Mouse (Mus musculus): ENCODE measurements at regions not wholly inside any gene's neighbourhood (a gene's known extent, or its start where the extent isn't known, plus 50 kb on each side); places are given as distances from the start of the nearest gene placed in this dataset.

DNA sequence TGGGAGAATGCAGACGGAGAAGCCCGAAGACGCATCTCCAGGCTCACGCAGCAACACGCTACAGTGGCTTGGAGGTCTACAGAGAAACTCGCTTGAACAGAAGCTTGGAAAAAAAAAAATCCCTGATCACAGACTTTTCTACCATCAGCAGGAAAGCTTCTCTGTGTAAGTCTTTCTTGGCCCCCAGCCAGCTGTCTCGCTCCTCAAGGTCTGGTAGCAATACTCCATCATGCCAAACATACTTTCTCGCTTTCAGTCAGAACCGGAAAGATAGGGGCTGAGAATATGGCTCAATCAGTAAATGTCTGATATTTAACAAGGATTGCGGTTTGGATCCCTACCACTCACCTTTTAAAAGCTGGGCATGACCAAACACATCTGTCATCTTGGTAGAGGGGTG, 126.2 kb upstream of the Slc7a11 start:
- Histone ChIP-seq H3K4me3 (replicated peaks; ENCODE audit: control insufficient read depth, low read depth, low read length) (no peak overlapping the region), H3K27ac (ENCODE audit: control insufficient read depth, insufficient read depth, low read depth, low read length, poor library complexity) (no peak overlapping the region), H3K4me1 (ENCODE audit: control insufficient read depth, insufficient read depth, low read length) (no peaks in the 10 kb centered on the region)
- TF ChIP-seq POLR2A (IDR thresholded peaks at IDR 0.05; ENCODE audit: borderline replicate concordance, control insufficient read depth, low read depth, low read length) (no peak), CTCF (IDR thresholded peaks at IDR 0.05; ENCODE audit: control insufficient read depth, insufficient read depth, low read length) (no peak)
- WGBS, result 90% methylated on average over 10 of the region's 10 CpGs

GRCm38 (mm10) chr3:50554150-50554549, 110.7 kb upstream of the Slc7a11 start:
- TF ChIP-seq CTCF (IDR thresholded peaks at IDR 0.05; ENCODE audit: control insufficient read depth, insufficient read depth, low read length) (no peak), POLR2A (IDR thresholded peaks at IDR 0.05; ENCODE audit: borderline replicate concordance, control insufficient read depth, low read depth, low read length) (no peak)
- H3K4me1 ChIP-seq (ENCODE audit: control insufficient read depth, insufficient read depth, low read length), result no peaks in the 10 kb centered on the region
- H3K4me3 ChIP-seq (replicated peaks; ENCODE audit: control insufficient read depth, low read depth, low read length), result no peak overlapping the region
- no peak overlapping the region for H3K27ac ChIP-seq (ENCODE audit: control insufficient read depth, insufficient read depth, low read depth, low read length, poor library complexity)
- 65% methylated on average over 1 of the region's 1 CpGs for WGBS

DNA sequence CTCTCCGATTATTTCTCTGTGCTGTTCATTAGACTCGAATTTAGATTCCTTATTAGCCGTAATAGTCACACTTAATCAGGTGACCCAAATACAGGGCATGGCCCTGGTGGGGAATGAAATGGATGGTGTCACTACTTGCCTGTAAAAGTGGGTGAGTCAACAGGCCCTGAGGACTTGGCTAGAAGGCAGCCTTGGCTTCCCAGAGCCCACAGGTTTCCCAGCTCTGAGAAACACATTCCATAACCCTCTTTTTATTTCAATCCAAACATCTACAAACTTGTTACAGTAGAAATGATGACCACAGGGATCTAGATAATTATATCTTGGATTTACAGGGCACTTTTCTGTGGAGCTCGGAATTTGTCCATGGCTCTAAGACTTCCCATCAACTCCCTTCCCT, 105.2 kb upstream of the Slc7a11 start:
- H3K27ac ChIP-seq (ENCODE audit: control insufficient read depth, insufficient read depth, low read depth, low read length, poor library complexity), result no peak overlapping the region
- no peak overlapping the region for H3K4me3 ChIP-seq (replicated peaks; ENCODE audit: control insufficient read depth, low read depth, low read length)
- no peak for TF ChIP-seq CTCF (IDR thresholded peaks at IDR 0.05; ENCODE audit: control insufficient read depth, insufficient read depth, low read length)
- WGBS, result 78% methylated on average over 4 of the region's 4 CpGs
- H3K4me1 ChIP-seq (ENCODE audit: control insufficient read depth, insufficient read depth, low read length), result no peaks in the 10 kb centered on the region

DNA sequence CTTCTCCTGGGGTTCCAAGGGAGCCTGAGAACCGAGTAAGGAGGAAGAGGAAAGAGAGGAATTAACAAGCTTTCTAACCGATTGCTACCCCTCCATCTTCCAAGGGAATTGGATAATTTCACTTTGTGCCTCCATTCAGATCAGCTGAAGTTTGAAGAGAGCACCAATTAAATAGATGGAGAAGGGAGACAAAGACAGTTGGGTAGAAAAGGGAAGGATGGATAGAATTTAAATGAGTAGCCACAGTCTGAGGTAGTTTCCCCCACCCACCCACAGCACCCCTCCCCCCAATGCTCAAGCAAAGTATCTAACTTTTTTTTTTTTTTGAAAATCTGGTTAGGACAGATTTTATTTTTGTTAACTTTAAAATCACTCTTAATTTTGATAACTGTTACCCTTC, 87.2 kb upstream of the Slc7a11 start:
- WGBS, result 48% methylated on average over 2 of the region's 2 CpGs
- Histone ChIP-seq H3K27ac (ENCODE audit: control insufficient read depth, insufficient read depth, low read depth, low read length, poor library complexity) (no peak overlapping the region), H3K4me1 (ENCODE audit: control insufficient read depth, insufficient read depth, low read length) (no peaks in the 10 kb centered on the region), H3K4me3 (replicated peaks; ENCODE audit: control insufficient read depth, low read depth, low read length) (no peak overlapping the region)
- TF ChIP-seq CTCF (IDR thresholded peaks at IDR 0.05; ENCODE audit: control insufficient read depth, insufficient read depth, low read length), result no peak
- no peak for TF ChIP-seq POLR2A (IDR thresholded peaks at IDR 0.05; ENCODE audit: borderline replicate concordance, control insufficient read depth, low read depth, low read length)

DNA sequence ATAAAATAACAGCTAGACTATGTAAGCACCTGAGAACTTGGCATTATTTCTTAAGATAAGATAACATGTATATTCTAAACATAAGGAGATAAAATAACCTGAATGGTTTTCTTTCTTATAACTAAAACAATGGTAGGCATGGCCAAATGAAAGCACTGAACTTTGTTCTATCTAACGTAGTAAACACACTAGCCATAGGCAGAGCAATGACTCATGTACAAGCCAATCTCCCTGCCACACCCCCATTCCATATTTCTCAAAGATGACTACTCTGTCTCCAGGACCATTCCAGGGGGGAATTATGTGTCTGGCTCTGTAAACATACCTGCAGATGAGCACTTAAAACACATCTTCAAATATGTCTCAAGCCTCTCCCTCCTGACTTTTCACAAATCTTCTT, 80.6 kb upstream of the Slc7a11 start:
- no peak overlapping the region for H3K4me3 ChIP-seq (replicated peaks; ENCODE audit: control insufficient read depth, low read depth, low read length)
- no peak overlapping the region for H3K27ac ChIP-seq (ENCODE audit: control insufficient read depth, insufficient read depth, low read depth, low read length, poor library complexity)
- no peak for TF ChIP-seq CTCF (IDR thresholded peaks at IDR 0.05; ENCODE audit: control insufficient read depth, insufficient read depth, low read length)
- TF ChIP-seq POLR2A (IDR thresholded peaks at IDR 0.05; ENCODE audit: borderline replicate concordance, control insufficient read depth, low read depth, low read length), result no peak
- no peaks in the 10 kb centered on the region; the same call in 1 of the 2 replicates for H3K4me1 ChIP-seq (ENCODE audit: control insufficient read depth, insufficient read depth, low read length)
- WGBS, result 69% methylated on average over 1 of the region's 1 CpGs

- no peak overlapping the region for H3K4me3 ChIP-seq (replicated peaks; ENCODE audit: control insufficient read depth, low read depth, low read length)
- H3K4me1 ChIP-seq (ENCODE audit: control insufficient read depth, insufficient read depth, low read length), result no peaks in the 10 kb centered on the region
- H3K27ac ChIP-seq (ENCODE audit: control insufficient read depth, insufficient read depth, low read depth, low read length, poor library complexity), result no peak overlapping the region
- TF ChIP-seq POLR2A (IDR thresholded peaks at IDR 0.05; ENCODE audit: borderline replicate concordance, control insufficient read depth, low read depth, low read length) (no peak), CTCF (IDR thresholded peaks at IDR 0.05; ENCODE audit: control insufficient read depth, insufficient read depth, low read length) (no peak)
- WGBS, result 80% methylated on average over 2 of the region's 2 CpGs
Observed at GRCm38 (mm10) chr3:50507211-50507610, 63.8 kb upstream of the Slc7a11 start.
